Mouse (Mus musculus) hindbrain, embryonic 10.5 days (tissue): ENCODE data around the gene Casz1. TPM values are rescaled to one million over a fixed set of nuclear protein-coding genes. Genes with fewer than 3 reads are reported as not detected.

Experiments
- DNase-seq: peaks from one replicate; pipeline ENCODE4 v3.0.0-alpha.2; 2017; ENCODE audit warnings: low spot score
- H3K27ac ChIP-seq: fragments of 300-500 bp; sonication (generic); 2 replicates; pipeline ENCODE4 v1.5.1; 2016; ENCODE audit warnings: mild to moderate bottlenecking, moderate library complexity
- H3K27me3 ChIP-seq: fragments of 300-500 bp; sonication (generic); 2 replicates; pipeline ENCODE4 v1.6.1; 2016; ENCODE audit warnings: mild to moderate bottlenecking; ENCODE audit not compliant: poor library complexity, insufficient read depth, severe bottlenecking
- H3K36me3 ChIP-seq: fragments of 300-500 bp; sonication (generic); 2 replicates; pipeline ENCODE4 v1.6.1; 2016; ENCODE audit warnings: mild to moderate bottlenecking, moderate library complexity
- H3K4me1 ChIP-seq: fragments of 300-500 bp; sonication (generic); replicated peaks from 2 replicates; pipeline ENCODE4 v1.6.1; 2016; ENCODE audit warnings: mild to moderate bottlenecking
- H3K4me3 ChIP-seq: fragments of 300-500 bp; sonication (generic); 2 replicates; pipeline ENCODE4 v1.5.1; 2016; ENCODE audit warnings: mild to moderate bottlenecking, moderate library complexity
- H3K9me3 ChIP-seq: fragments of 300-500 bp; sonication (generic); 2 replicates; pipeline ENCODE4 v1.6.1; 2016; ENCODE audit warnings: mild to moderate bottlenecking, moderate library complexity
- WGBS: fragments of 180-500 bp; shearing (Covaris S2); methylation state at CpG from one replicate; pipeline ENCODE4 v1.1.7; 2016; 5-methylcytosine and 5-hydroxymethylcytosine counted together
- polyA plus RNA-seq: library from polyadenylated mRNA; unstranded; fragments of >200 nt; fragmentation: Nextera tagmentation; extraction: Ambion mirVana; gene quantifications from 2 replicates; pipeline ENCODE4 v1.2.1, GENCODE M21; 2016

The Casz1 gene
- polyA plus RNA-seq, 1 experiment from 2014 or later = 14.4 TPM

DNA sequence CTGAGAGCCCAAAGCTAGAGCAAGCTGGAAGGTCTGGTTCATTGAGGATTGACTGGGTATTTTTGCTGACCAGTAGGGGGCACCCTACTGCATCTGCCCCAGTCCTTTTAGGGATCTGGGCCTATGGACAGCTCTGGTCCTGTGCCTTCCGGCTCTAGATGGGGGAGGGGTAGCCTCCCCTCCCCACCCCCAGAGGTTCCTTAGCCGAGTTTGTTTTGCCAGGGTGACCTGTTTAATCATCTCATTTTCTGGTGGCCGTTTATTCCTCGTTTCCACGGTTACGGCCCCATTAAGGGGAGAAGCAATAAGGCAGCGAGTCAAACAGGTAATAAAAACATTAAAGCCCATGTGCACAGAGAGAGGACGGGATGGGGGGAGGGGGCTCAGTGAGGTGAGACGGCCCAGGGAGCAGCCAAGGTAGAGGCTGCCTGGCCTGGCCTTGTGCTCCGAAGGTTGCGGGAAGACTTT lies 104.0 kb downstream of the Casz1 start:
- Histone ChIP-seq H3K4me1 (peaks cover 98% of the 10 kb centered on the region), H3K9me3 (no peaks in the 10 kb centered on the region), H3K36me3 (peaks cover 12% of the 10 kb centered on the region; the same call in 1 of the 2 replicates), H3K27me3 (peaks cover 98% of the 10 kb centered on the region), H3K4me3 (no peak overlapping the region), H3K27ac (peak overlapping the region; percentile 46; the same call in 1 of the 2 replicates)
- 56% methylated on average over 11 of the region's 11 CpGs for WGBS
- DNase-seq = no peak

DNA sequence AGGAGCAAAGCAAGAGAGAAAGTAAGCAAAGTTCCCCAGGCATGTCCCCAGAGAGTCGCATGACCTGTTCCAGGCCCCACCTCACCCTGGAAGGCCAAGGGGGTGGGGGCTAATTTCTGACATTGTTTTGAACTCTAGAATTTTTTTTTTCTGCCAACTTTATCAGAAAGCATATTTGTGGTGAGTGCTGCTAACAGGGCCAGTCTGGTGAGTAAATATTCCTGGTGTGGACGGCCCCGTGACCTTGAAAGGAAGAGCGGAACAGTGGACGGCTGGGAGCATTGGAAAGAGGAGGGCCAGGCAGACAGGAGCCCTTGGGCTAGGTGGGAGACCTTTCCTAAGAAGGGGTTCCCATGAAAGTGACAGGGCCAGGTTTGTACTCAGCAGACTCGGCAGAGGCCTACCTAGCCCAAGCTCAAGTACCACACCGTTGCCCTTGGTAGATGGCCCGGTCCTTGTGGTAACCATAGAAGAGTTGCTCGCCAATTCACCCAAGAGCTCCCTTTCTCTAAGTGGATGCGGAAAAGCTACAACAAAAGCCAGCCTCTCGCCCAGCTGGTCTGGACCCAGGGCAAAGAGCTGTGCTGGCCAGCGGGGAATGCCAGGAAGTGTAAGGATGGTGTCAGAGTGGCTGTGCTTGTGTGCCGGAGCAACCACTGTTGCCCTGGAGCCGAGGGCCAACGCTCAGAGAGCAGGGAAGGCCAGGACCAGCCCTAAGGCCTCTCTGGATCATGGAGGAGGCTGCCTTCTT lies 104.7 kb downstream of the Casz1 start:
- H3K4me1 ChIP-seq = peaks cover 98% of the 10 kb centered on the region
- H3K4me3 ChIP-seq = no peak overlapping the region
- H3K27me3 ChIP-seq = peaks cover 98% of the 10 kb centered on the region
- H3K36me3 ChIP-seq = peaks cover 12% of the 10 kb centered on the region; the same call in 1 of the 2 replicates
- no peaks in the 10 kb centered on the region for H3K9me3 ChIP-seq
- peak overlapping the region; percentile 64 for H3K27ac ChIP-seq
- 80% methylated on average over 15 of the region's 15 CpGs for WGBS
- DNase-seq = no peak

DNA sequence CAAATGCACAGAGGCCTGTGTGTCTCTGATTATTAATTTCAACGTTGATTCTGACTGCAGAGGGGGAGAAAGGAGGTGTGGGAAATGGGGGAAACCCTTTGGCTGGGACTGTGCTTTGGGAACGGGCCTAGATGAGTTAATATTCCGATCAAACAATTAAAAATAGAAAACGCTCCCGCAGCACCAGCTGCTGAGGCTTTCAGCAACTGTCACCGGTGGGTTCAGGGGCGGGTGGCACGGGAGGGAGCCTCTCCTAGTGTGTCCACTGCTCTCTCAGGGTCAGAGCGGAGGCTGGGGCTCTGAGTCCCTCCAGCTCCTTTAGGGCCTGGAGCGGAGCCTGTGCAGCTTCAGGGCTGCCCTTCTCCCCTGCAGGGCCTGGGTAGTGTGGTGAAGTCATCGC lies 105.3 kb downstream of the Casz1 start:
- H3K4me3 ChIP-seq = no peak overlapping the region
- H3K27ac ChIP-seq = peak overlapping the region; percentile 64
- 81% methylated on average over 11 of the region's 11 CpGs for WGBS
- peaks cover 99% of the 10 kb centered on the region for H3K4me1 ChIP-seq
- H3K36me3 ChIP-seq = peaks cover 12% of the 10 kb centered on the region; the same call in 1 of the 2 replicates
- H3K9me3 ChIP-seq = no peaks in the 10 kb centered on the region
- H3K27me3 ChIP-seq = peaks cover 98% of the 10 kb centered on the region
- no peak for DNase-seq

DNA sequence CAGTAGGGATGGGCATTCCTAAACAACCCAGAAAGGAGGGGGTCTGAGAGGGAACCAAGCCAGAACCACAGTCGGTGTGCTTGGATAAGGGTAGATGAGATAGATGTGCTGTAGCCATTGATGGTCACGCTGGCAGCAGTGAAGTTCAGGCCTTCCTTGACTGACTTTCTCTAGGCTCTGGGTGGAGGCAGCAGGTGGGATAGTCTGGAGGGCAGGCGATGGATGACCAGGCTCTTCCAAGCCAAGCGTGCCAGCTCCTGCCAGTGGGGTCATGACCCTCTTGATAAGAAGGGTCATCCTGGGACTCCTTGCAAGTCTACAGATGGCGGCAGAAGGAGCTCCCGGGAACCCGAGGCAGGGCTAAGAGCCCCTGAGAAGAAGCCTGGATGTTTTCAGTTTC lies 107.9 kb downstream of the Casz1 start:
- H3K27ac ChIP-seq = 0 out of 2 replicates have a peak overlapping the region, but pooled peaks have one; percentile 0
- no peak for DNase-seq

DNA sequence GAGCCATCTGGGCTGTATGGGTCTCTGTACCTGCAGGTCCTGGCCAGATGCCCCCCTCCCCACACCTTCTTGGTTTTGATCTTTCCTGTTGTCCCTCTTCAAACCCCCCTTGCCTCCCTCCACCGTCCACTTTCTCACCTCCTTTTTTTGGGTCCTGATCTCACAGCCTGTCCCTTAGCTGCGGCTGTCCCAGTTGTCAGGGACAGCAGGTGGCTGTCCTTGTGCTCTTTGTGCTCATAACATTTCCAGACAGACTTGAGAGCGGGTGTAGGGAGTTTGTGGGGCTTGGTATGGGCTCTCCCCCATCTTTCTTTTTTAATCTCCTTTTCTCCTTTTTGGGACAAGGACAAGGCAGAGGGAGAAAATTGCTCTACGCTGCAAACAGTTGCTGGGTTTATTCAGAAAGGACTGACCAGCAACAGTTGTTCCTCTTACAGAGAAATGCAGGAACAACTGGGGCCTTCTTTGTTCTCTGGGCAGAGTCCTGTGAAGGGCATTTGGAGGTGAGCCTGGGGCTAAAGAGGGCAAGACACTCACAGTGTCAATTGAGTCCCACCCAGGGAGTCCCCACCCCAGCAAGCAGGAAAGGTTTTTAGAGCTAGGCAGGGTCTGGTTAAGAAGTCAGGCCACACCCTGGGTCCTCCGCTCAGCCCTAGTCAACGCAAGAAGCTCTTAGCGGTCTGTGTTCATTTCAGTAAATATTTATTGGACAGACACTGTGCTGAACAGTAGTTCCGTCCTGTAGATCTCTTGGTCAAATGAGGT lies 108.8 kb downstream of the Casz1 start:
- Histone ChIP-seq H3K27me3 (peaks cover 96% of the 10 kb centered on the region), H3K9me3 (no peaks in the 10 kb centered on the region), H3K4me1 (peaks cover 98% of the 10 kb centered on the region), H3K4me3 (no peak overlapping the region), H3K27ac (peak overlapping the region; percentile 18; the same call in 1 of the 2 replicates), H3K36me3 (peaks cover 9% of the 10 kb centered on the region; the same call in 1 of the 2 replicates)
- no peak for DNase-seq
- 62% methylated on average over 8 of the region's 8 CpGs for WGBS

More for the DNA sequence above, 107.9 kb downstream of the Casz1 start:
- Histone ChIP-seq H3K4me1 (peaks cover 98% of the 10 kb centered on the region), H3K9me3 (no peaks in the 10 kb centered on the region), H3K36me3 (peaks cover 9% of the 10 kb centered on the region; the same call in 1 of the 2 replicates), H3K27me3 (peaks cover 96% of the 10 kb centered on the region), H3K4me3 (no peak overlapping the region)
- WGBS = 51% methylated on average over 7 of the region's 7 CpGs

DNA sequence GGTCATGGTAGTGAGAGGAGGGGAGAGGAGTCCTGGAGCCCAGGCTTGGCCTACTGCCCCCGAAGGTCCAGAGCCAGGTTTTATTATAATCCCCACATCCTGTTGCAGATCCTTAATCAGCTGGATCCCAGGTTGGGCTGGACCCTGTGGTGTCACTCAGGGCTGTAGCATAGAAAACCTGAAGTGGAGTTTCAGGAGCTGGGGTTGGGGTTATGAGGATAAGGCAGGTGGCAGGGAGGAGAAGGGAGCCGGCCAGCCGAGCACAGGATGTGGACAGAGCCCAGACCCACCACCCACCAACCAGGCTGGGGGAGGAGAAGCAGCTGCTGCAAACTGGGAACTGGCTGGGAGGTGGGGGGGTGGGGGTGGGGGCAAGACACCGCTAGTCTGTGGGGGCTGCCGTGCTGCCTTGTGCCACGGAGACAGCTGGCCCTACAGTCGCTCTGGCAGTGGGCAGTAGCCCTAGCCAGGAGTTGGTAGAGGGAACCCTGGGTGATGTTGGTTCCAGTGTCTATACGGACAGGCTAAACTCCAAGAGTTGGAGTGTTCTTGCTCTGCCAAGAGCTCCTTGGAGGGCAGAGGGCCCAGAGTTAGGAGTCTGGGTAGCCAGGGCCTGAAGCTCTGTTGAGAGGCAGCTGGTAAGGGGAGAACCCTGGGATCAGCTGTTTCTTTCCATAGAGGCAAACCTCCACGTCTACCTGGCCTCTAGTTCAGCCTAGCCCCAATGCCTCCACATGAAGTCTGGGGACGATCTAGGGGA lies 110.8 kb downstream of the Casz1 start:
- Histone ChIP-seq H3K4me3 (no peak overlapping the region), H3K4me1 (peaks cover 98% of the 10 kb centered on the region), H3K27ac (peak overlapping the region; percentile 74), H3K27me3 (peaks cover 98% of the 10 kb centered on the region), H3K9me3 (no peaks in the 10 kb centered on the region), H3K36me3 (peaks cover 5% of the 10 kb centered on the region; the same call in 1 of the 2 replicates)
- 50% methylated on average over 10 of the region's 10 CpGs for WGBS
- peak; percentile 84 for DNase-seq

DNA sequence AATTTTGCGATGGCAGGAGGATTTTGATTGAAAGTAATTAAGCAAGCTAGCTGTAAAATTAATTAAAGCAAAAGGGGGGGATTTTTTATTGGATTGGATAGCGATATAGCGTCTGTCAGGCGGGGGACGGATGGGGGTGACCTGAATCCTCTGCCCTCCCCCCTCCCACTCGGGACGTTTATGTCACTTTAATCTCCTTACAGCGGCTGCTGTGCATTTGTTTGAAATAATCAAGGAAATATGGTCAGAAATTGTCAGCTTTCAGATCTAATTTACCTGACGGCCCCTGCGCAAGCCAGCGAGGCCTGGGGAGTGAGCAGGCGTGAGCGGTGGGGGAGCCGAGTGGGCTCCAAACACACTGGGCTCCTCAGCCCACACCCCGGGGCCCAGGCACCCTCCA lies 111.6 kb downstream of the Casz1 start:
- Histone ChIP-seq H3K4me1 (peaks cover 99% of the 10 kb centered on the region), H3K4me3 (no peak overlapping the region), H3K27me3 (peaks cover 98% of the 10 kb centered on the region), H3K9me3 (no peaks in the 10 kb centered on the region), H3K36me3 (peaks cover 5% of the 10 kb centered on the region; the same call in 1 of the 2 replicates), H3K27ac (0 out of 2 replicates have a peak overlapping the region, but pooled peaks have one; percentile 16)
- DNase-seq = no peak
- 86% methylated on average over 15 of the region's 15 CpGs for WGBS

DNA sequence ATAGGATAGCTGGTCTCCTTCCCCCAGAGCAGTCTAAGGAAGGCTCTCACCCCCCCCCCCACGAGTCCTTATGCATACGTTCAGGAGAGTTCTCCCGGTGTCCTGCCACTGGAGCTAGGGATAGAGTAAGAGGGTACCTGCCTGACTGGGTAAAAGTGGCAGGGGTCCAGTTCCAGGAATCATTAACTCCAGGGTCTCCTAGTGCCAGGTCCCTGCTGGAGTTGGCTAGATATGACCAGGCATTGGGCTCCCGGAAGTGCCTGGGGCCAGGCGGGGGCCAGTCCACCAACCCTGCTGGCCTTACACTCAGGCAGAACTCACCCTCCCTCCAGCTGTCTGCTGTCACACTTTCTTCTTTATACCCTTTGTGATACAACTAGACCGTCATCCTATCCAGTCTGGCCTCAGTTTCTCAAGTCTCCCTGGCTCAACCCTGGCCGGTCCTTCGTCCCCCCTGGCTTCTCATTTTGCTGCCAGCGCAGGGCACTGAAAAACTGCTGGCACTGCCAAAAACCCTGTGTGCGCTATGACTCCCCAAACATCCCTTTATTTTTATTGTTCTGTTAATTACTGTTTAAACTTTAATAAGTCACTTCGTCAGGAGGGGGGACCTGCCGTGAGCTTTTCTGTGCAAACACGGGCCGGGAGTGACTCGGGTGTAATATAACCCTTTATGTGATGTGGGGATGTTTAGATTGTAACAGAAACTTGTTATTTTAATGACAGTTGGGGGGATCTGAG lies 114.6 kb downstream of the Casz1 start:
- peaks cover 99% of the 10 kb centered on the region for H3K4me1 ChIP-seq
- H3K27ac ChIP-seq = peak overlapping the region; percentile 62
- H3K9me3 ChIP-seq = no peaks in the 10 kb centered on the region
- WGBS = 70% methylated on average over 15 of the region's 15 CpGs
- H3K36me3 ChIP-seq = peaks cover 5% of the 10 kb centered on the region; the same call in 1 of the 2 replicates
- H3K27me3 ChIP-seq = peaks cover 97% of the 10 kb centered on the region
- DNase-seq = no peak
- no peak overlapping the region for H3K4me3 ChIP-seq

DNA sequence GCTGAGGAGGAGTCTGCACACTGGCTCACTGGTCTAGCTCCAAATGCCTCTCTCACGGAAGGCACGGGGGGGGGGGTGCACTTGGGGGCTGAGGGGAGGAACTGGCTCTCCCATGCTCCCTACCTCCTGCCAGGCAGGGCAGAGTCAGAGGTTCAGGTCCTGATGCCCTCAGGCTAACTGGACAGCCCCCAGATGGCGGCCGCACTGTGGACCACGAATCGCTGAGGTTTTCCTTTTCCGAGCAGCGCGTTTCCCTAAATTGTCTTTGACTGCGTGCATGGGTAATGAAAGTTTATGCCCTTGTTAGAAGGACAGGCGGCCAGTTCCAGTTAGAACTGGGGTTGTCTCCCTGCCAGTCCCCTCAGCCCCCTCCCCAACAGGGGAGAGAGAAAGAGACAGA lies 116.4 kb downstream of the Casz1 start:
- DNase-seq = no peak
- peaks cover 99% of the 10 kb centered on the region for H3K4me1 ChIP-seq
- WGBS = 66% methylated on average over 11 of the region's 11 CpGs
- H3K4me3 ChIP-seq = no peak overlapping the region
- H3K9me3 ChIP-seq = no peaks in the 10 kb centered on the region
- H3K27ac ChIP-seq = peak overlapping the region; percentile 53
- H3K36me3 ChIP-seq = peaks cover 5% of the 10 kb centered on the region; the same call in 1 of the 2 replicates
- H3K27me3 ChIP-seq = peaks cover 99% of the 10 kb centered on the region

DNA sequence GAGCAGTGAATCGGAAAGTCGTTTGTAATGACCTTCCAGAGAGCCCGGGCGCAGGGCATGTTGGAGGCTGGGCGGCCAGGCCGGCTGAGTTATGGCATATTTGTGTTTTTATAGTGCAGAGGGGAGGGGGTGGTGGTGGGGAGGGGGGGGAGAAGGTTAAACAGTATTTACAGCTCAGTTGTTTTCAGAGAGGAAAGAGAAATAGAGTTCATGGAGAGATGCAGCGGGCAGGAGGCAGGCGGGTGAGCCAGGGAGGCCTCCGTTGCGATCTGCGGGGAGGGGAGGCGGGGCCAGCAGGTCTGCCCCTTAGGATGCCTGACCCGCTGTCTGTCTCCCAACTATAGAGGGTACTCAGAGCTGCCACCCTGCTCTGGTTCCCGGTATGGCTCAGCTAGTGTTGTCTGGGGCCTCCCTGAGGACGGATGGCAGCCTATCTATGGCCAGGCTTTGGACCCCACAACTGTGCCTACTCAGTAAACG lies 118.0 kb downstream of the Casz1 start:
- H3K27ac ChIP-seq = peak overlapping the region; percentile 81
- peaks cover 100% of the 10 kb centered on the region for H3K4me1 ChIP-seq
- 10% methylated on average over 16 of the region's 16 CpGs for WGBS
- H3K9me3 ChIP-seq = no peaks in the 10 kb centered on the region
- H3K27me3 ChIP-seq = peaks cover 99% of the 10 kb centered on the region
- H3K4me3 ChIP-seq = peak overlapping the region; percentile 38
- peak; percentile 44 for DNase-seq
- H3K36me3 ChIP-seq = no peaks in the 10 kb centered on the region

DNA sequence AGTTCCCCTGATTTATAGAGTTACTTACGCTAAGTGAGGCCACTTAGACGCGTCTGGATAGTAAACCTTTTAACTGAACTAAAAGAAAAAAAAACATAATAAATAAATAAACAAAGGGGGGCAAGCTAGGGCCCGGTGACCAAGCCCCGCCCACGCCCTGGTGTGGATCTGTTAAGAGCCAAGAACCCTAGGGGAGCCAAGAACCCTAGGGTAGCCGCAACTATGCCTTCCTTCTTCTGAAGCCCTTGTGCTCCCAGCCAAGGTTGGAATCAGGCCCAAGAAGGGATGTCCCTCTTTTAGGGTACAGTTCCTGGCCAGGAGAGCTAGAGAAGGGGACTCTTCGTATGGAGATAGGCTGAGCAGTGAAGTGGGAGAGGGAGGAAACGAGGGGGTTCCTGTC lies 119.2 kb downstream of the Casz1 start:
- Histone ChIP-seq H3K36me3 (peaks cover 1% of the 10 kb centered on the region; the same call in 1 of the 2 replicates), H3K4me3 (no peak overlapping the region), H3K27me3 (peaks cover 98% of the 10 kb centered on the region), H3K4me1 (peaks cover 98% of the 10 kb centered on the region), H3K9me3 (no peaks in the 10 kb centered on the region), H3K27ac (peak overlapping the region; percentile 67)
- 82% methylated on average over 9 of the region's 9 CpGs for WGBS
- no peak for DNase-seq
